11 mouse cellular contexts compared by ENCODE assay signal in genomic region chr7:101482499-101483081, GRCm38 (mm10).
A peak's percentile ranks its signal among the peaks of the same experiment; 100 is the strongest.
DNase-seq lines count a peak whose midpoint lies in the region; ATAC-seq and TF ChIP-seq lines count a peak whose summit lies in the region.
"Had no signal": no experiment of that assay in that cellular context is flagged by ENCODE, and none has a peak within 500 bp of the region (broad histone marks: within the 10 kb centered on the region; RNA-seq: fewer than 3 reads in every experiment).

No protein-coding gene starts in this region.

- no peak for TF ChIP-seq POLR2A in spleen, adult 2 months (IDR thresholded peaks at IDR 0.05; ENCODE audit: low read depth, low read length)

- H3K9ac ChIP-seq in kidney, embryonic 15.5 days, result no peak overlapping the region

- no peaks in the 10 kb centered on the region for H3K36me3 ChIP-seq in kidney, embryonic 15.5 days
- no peaks in the 10 kb centered on the region; the same call in 1 of the 2 replicates for H3K36me3 ChIP-seq in spleen, adult 2 months (ENCODE audit: control insufficient read depth, insufficient read depth, low read length)

- ATAC-seq in kidney, embryonic 15.5 days (replicated peaks; ENCODE audit: low FRiP score), result peak; percentile 71
- ATAC-seq: Patski had no signal

- intact Hi-C loops in left cerebral cortex, adult 2 months (cut with DNase I), result loop anchor here (2.0 kb wide), 1 partner anchor 32 kb away; no protein-coding TSS in a partner anchor

- no peak overlapping the region for H3K4me3 ChIP-seq in kidney, embryonic 15.5 days (replicated peaks)
- H3K4me3 ChIP-seq in spleen, adult 2 months (ENCODE audit: extremely low read depth, insufficient read depth, insufficient read length), result no peak overlapping the region
- H3K4me3 ChIP-seq in left cerebral cortex, adult 2 months, result no peak overlapping the region

- no peaks in the 10 kb centered on the region for H3K9me3 ChIP-seq in kidney, embryonic 15.5 days (replicated peaks)

- H3K27me3 ChIP-seq in kidney, embryonic 15.5 days, result no peaks in the 10 kb centered on the region
- H3K27me3 ChIP-seq in spleen, adult 2 months (ENCODE audit: control insufficient read depth, insufficient read depth, low read length), result no peaks in the 10 kb centered on the region
- H3K27me3 ChIP-seq: Patski had no signal

- no peak for DNase-seq in kidney, adult 8-10 months
- peak in 1 of 2 experiments; percentile 20 for DNase-seq in spleen, adult 2 months (ENCODE audit: low read depth in 1 of 2, low spot score in 2 of 2)
- DNase-seq in spleen, adult 12 weeks (ENCODE audit: low spot score), result no peak
- DNase-seq in left cerebral cortex, adult 2 months (ENCODE audit: extremely low spot score in 1 of 2, low spot score in 2 of 2), result peak; percentile 48 to 62
- DNase-seq in thymus, postnatal 25 days, result peak; percentile 52
- no peak for DNase-seq in urinary bladder, postnatal 36 days (ENCODE audit: low spot score in 2 of 2)
- no peak for DNase-seq in embryo, embryonic 9.5 days (ENCODE audit: extremely low spot score)
- DNase-seq: embryo, embryonic 11 days; lung, postnatal 4 days had no signal

- peaks cover 41% of the 10 kb centered on the region for H3K4me1 ChIP-seq in kidney, embryonic 15.5 days
- peaks cover 29% of the 10 kb centered on the region; the same call in 1 of the 2 replicates for H3K4me1 ChIP-seq in spleen, adult 2 months (ENCODE audit: control insufficient read depth, insufficient read depth, insufficient read length)

- peak overlapping the region; percentile 68 for H3K27ac ChIP-seq in kidney, embryonic 15.5 days
- peak overlapping the region; percentile 56 for H3K27ac ChIP-seq in spleen, adult 2 months (ENCODE audit: insufficient read depth, low read length)
- peak overlapping the region; percentile 79 for H3K27ac ChIP-seq in left cerebral cortex, adult 2 months

- TF ChIP-seq CTCF in spleen, adult 2 months (IDR thresholded peaks at IDR 0.05; ENCODE audit: extremely low read depth, insufficient read depth, insufficient read length, insufficient replicate concordance), result no peak
- TF ChIP-seq CTCF in left cerebral cortex, adult 2 months (IDR thresholded peaks at IDR 0.05), result no peak

- WGBS in kidney, embryonic 15.5 days, result 40% methylated on average over 9 of the region's 9 CpGs
- 20% methylated on average over 9 of the region's 9 CpGs for WGBS in spleen, adult 2 months

- no peak overlapping the region for H3K4me2 ChIP-seq in kidney, embryonic 15.5 days

Comparison
In these comparisons a context has a peak if more than half of its experiments do, and no peak if none do; other contexts are left out.
1. DNase-seq: peak in left cerebral cortex, adult 2 months (2 of 2) and thymus, postnatal 25 days (single experiment); none in kidney, adult 8-10 months (0 of 2), spleen, adult 12 weeks (single experiment), urinary bladder, postnatal 36 days (0 of 2) and embryo, embryonic 9.5 days (single experiment).
2. Peak in every context shown above with its lines, with median percentiles within 50 percentile points of each other: H3K27ac ChIP-seq.